18 mouse cellular contexts compared by ENCODE assay signal in genomic region chr6:124202116-124202515, GRCm38 (mm10). TPM values are rescaled to one million over a fixed set of nuclear protein-coding genes. Genes with fewer than 3 reads are reported as not detected.
DNase-seq lines count a peak whose midpoint lies in the region; ATAC-seq and TF ChIP-seq lines count a peak whose summit lies in the region.
"Had no signal": no experiment of that assay in that cellular context is flagged by ENCODE, and none has a peak within 500 bp of the region (broad histone marks: within the 10 kb centered on the region; RNA-seq: fewer than 3 reads in every experiment).

No protein-coding gene starts in this region.

- no peak for TF ChIP-seq CTCF in G1E (IDR thresholded peaks at IDR 0.05; ENCODE audit: low read depth, low read length)
- no peak for TF ChIP-seq CTCF in spleen, adult 2 months (IDR thresholded peaks at IDR 0.05; ENCODE audit: extremely low read depth, insufficient read depth, insufficient read length, insufficient replicate concordance)
- TF ChIP-seq CTCF in stomach, postnatal 0 days (IDR thresholded peaks at IDR 0.05; ENCODE audit: low read depth) = no peak

- no peaks in the 10 kb centered on the region for H3K4me1 ChIP-seq in G1E (ENCODE audit: insufficient read depth, low read depth, low read length)
- no peaks in the 10 kb centered on the region for H3K4me1 ChIP-seq in spleen, adult 2 months (ENCODE audit: control insufficient read depth, insufficient read depth, insufficient read length)
- H3K4me1 ChIP-seq in stomach, postnatal 0 days (replicated peaks; ENCODE audit: control insufficient read depth, insufficient read depth) = no peaks in the 10 kb centered on the region
- H3K4me1 ChIP-seq: embryonic facial prominence, embryonic 15.5 days; limb, embryonic 12.5 days had no signal

- WGBS in spleen, adult 2 months = 9% methylated on average over 4 of the region's 4 CpGs
- 82% methylated on average over 4 of the region's 4 CpGs for WGBS in stomach, postnatal 0 days

- no peak overlapping the region for H3K4me3 ChIP-seq in G1E (ENCODE audit: low read depth, low read length)
- no peak overlapping the region for H3K4me3 ChIP-seq in spleen, adult 2 months (ENCODE audit: extremely low read depth, insufficient read depth, insufficient read length)
- H3K4me3 ChIP-seq in stomach, postnatal 0 days (ENCODE audit: low read depth, low read length) = no peak overlapping the region
- H3K4me3 ChIP-seq: embryonic facial prominence, embryonic 15.5 days; limb, embryonic 12.5 days had no signal

- H3K9me3 ChIP-seq in G1E (replicated peaks) = no peaks in the 10 kb centered on the region
- no peaks in the 10 kb centered on the region for H3K9me3 ChIP-seq in stomach, postnatal 0 days (ENCODE audit: control insufficient read depth, low read length)
- H3K9me3 ChIP-seq: embryonic facial prominence, embryonic 15.5 days; limb, embryonic 12.5 days had no signal

- ATAC-seq in G1E (ENCODE audit: extremely low read depth, insufficient number of reproducible peaks, low FRiP score, poor library complexity, severe bottlenecking) = peak; percentile 76
- peak; percentile 99 for ATAC-seq in megakaryocyte, adult 5-6 weeks (ENCODE audit: poor library complexity, severe bottlenecking)
- ATAC-seq in cerebellum, adult (ENCODE audit: insufficient number of reproducible peaks, low FRiP score, low TSS enrichment) = no peak
- no peak for ATAC-seq in stomach, postnatal 0 days (ENCODE audit: low FRiP score, low TSS enrichment)

- peak; percentile 1 for DNase-seq in kidney, adult 9 months
- DNase-seq in kidney, postnatal 25 days = no peak
- DNase-seq in G1E (ENCODE audit: low spot score) = no peak
- peak; percentile 39 to 64 for DNase-seq in spleen, adult 2 months (ENCODE audit: low read depth in 1 of 2, low spot score in 2 of 2)
- DNase-seq in cerebellum, adult 11 months = no peak
- DNase-seq in stomach, postnatal 0 days (ENCODE audit: low spot score) = no peak
- DNase-seq: cerebellum, adult 18-20 months; kidney, adult 8-10 months had no signal

- no peak for TF ChIP-seq EP300 in stomach, postnatal 0 days (optimal IDR thresholded peaks at IDR 0.05)

- no peaks in the 10 kb centered on the region for H3K36me3 ChIP-seq in G1E (replicated peaks)
- no peaks in the 10 kb centered on the region for H3K36me3 ChIP-seq in spleen, adult 2 months (ENCODE audit: control insufficient read depth, insufficient read depth, low read length)
- H3K36me3 ChIP-seq in stomach, postnatal 0 days (ENCODE audit: control insufficient read depth, insufficient read depth, low read length) = no peaks in the 10 kb centered on the region
- H3K36me3 ChIP-seq: embryonic facial prominence, embryonic 15.5 days; limb, embryonic 12.5 days had no signal

- no peak for TF ChIP-seq POLR2A in spleen, adult 2 months (IDR thresholded peaks at IDR 0.05; ENCODE audit: low read depth, low read length)

- no peak overlapping the region for H3K27ac ChIP-seq in spleen, adult 2 months (ENCODE audit: insufficient read depth, low read length)
- no peak overlapping the region for H3K27ac ChIP-seq in stomach, postnatal 0 days (replicated peaks)
- H3K27ac ChIP-seq: embryonic facial prominence, embryonic 15.5 days; limb, embryonic 12.5 days had no signal

- H3K27me3 ChIP-seq in G1E (ENCODE audit: insufficient read depth, low read length) = no peaks in the 10 kb centered on the region
- no peaks in the 10 kb centered on the region for H3K27me3 ChIP-seq in spleen, adult 2 months (ENCODE audit: control insufficient read depth, insufficient read depth, low read length)
- H3K27me3 ChIP-seq in stomach, postnatal 0 days (ENCODE audit: control insufficient read depth, insufficient read depth, low read length) = no peaks in the 10 kb centered on the region
- H3K27me3 ChIP-seq: embryonic facial prominence, embryonic 15.5 days; limb, embryonic 12.5 days had no signal

- no peak overlapping the region for H3K4me2 ChIP-seq in stomach, postnatal 0 days (replicated peaks; ENCODE audit: low read depth)
- H3K4me2 ChIP-seq: embryonic facial prominence, embryonic 15.5 days; limb, embryonic 12.5 days had no signal

- no peak overlapping the region for H3K9ac ChIP-seq in stomach, postnatal 0 days (ENCODE audit: low read length)
- H3K9ac ChIP-seq: embryonic facial prominence, embryonic 15.5 days; limb, embryonic 12.5 days had no signal

RNA-seq across cellular contexts. Expression of gene Vmn2r27, which starts 29.5 kb away (rescaled TPM):
- total RNA-seq in G1E (2014; fragmentation: Nextera tagmentation) = not detected in 2 replicates
- 0.06 and 0.22 TPM in 2 replicates for total RNA-seq in G1E (2017)
- not detected in 2 replicates for polyA plus RNA-seq in G1E (2012)
- not detected in 2 replicates for total RNA-seq in megakaryocyte, adult 5-6 weeks (2015)
- total RNA-seq in megakaryocyte, adult 5-6 weeks (2017) = not detected in 2 replicates
- polyA plus RNA-seq in spleen, adult 2 months (2012; rRNA removed) = not detected in 2 replicates
- not detected in 2 replicates for polyA plus RNA-seq in stomach, postnatal 0 days (2015; fragmentation: Nextera tagmentation; extraction: Ambion mirVana)
- total RNA-seq: gastrocnemius, postnatal 4 days had no signal
- polyA plus RNA-seq: embryonic facial prominence, embryonic 15.5 days; forebrain, embryonic 11.5 days; heart, postnatal 0 days; large intestine, adult 2 months; limb, embryonic 12.5 days; liver, embryonic 16.5 days; neural tube, embryonic 14.5 days had no signal

Comparison
In these comparisons a context has a peak if more than half of its experiments do, and no peak if none do; other contexts are left out.
1. DNase-seq: peak in kidney, adult 9 months (single experiment) and spleen, adult 2 months (2 of 2); none in kidney, postnatal 25 days (0 of 2), G1E (single experiment), cerebellum, adult 11 months (single experiment) and stomach, postnatal 0 days (single experiment).
2. ATAC-seq: peak in G1E (single experiment) and megakaryocyte, adult 5-6 weeks (single experiment); none in cerebellum, adult (single experiment) and stomach, postnatal 0 days (single experiment).